Mouse (Mus musculus) bone marrow macrophage, adult 2 months (primary cell): ENCODE measurements around the gene Senp1. TPM values are rescaled to one million over a fixed set of nuclear protein-coding genes. Genes with fewer than 3 reads are reported as not detected.

Experiments
- H3K27ac ChIP-seq: 2 replicates; pipeline ENCODE4 v1.5.1; 2012; ENCODE audit warnings: low read depth, low read length; ENCODE audit not compliant: insufficient read depth
- H3K4me1 ChIP-seq: 2 replicates; pipeline ENCODE4 v1.6.1; 2012; ENCODE audit warnings: low read length; ENCODE audit not compliant: control insufficient read depth, insufficient read depth
- H3K4me3 ChIP-seq: 2 replicates; pipeline ENCODE4 v1.5.1; 2012; ENCODE audit warnings: mild to moderate bottlenecking, low read length, moderate library complexity; ENCODE audit not compliant: insufficient read depth
- CTCF ChIP-seq: IDR thresholded peaks from 2 replicates; pipeline ENCODE4 v1.5.1; 2012; ENCODE audit warnings: low read depth, mild to moderate bottlenecking, low read length, moderate library complexity
- POLR2A ChIP-seq: IDR thresholded peaks from 2 replicates; pipeline ENCODE4 v1.6.1; 2012; ENCODE audit warnings: mild to moderate bottlenecking, low read depth, low read length, borderline replicate concordance
- polyA plus RNA-seq: library from polyadenylated mRNA; stranded (reverse); fragments of >200 nt; gene quantifications from 2 replicates; pipeline ENCODE4 v1.2.4, GENCODE M21; 2012; ENCODE audit not compliant: missing spikeins, insufficient read depth, insufficient read length

Senp1 gene
- polyA plus RNA-seq = 16.7 and 18.7 TPM in 2 replicates

DNA sequence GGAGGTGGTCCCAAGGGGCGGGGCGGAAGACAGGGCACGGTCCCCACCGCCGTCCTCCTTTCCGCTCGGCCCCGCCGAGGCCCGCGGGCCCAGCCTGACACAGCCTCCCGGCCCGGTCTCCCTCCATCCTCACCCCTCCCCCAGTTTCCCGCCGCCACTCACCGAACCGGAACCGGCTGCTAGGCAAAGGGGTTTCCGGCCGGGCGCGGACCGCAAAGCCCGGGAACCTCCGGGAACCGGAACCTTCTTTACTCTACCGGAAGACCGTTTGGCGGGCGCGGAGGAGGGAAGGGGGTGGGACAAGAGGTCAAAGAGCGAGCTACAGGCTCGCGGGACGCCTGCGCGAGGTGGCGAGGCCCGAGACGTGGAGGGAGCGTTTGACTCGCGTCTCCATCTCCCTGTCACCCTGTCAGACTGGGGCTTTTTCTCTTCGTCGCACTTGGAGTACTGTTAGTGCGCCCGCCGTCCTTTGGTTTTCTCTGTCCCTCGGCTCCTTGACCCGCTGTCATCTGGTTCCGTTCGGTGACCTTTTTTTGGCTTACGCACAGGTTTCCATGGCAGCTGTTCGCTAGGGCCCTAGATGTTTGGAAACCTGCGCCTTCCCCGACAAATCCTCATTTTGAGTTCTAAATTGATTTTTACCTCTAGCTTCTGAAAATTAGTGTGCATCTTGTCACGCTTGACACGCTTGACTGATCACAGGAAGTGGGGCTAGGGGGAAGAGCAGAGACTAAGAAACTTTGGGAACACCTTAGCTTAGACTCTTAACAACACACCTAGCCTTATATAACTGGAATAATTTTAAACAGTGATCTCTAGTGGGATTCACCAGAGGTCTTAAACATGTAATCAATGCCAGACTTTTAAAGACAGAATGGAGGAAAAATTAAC, at the start of gene Senp1:
Gene Senp1 (minus strand): TSS at position 624 of the 891 bp plus-strand sequence.
- TF ChIP-seq CTCF (no peak), POLR2A (0 out of 2 replicates have a peak, but pooled peaks have one; percentile 27)
- Histone ChIP-seq H3K27ac (peak within 1 kb of the TSS; percentile 90), H3K4me1 (peaks cover 6% of the 10 kb centered on the region), H3K4me3 (peak within 1 kb of the TSS; percentile 86)

DNA sequence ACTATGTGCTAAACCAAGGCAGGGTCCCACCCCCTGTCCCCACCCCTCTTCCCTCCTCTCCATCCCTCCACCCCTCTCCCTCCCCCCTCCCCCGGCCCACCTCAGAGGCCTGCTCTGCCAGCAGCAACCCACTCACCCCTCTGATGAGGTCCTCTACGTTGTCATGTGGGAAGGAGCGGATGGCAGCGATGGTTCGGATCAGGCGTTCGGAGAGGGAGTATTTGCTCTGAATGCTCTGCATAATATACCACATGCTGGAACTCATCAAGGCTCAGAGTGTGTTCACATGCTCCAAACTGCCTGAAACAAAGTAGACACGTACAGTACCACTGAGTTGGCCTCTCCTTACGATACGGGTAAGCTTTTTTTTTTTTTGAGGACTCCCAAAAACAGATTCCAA, 49.0 kb upstream of the Senp1 start:
- peaks cover 19% of the 10 kb centered on the region for H3K4me1 ChIP-seq
- TF ChIP-seq POLR2A = no peak
- no peak for TF ChIP-seq CTCF
- H3K4me3 ChIP-seq = no peak overlapping the region
- H3K27ac ChIP-seq = no peak overlapping the region

- Histone ChIP-seq H3K4me3 (no peak overlapping the region), H3K27ac (no peak overlapping the region)
- no peak for TF ChIP-seq POLR2A
- TF ChIP-seq CTCF = no peak
Measured at GRCm38 (mm10) chr15:98140809-98141208, 47.3 kb upstream of the Senp1 start.

GRCm38 (mm10) chr15:98139763-98140162, 46.2 kb upstream of the Senp1 start:
- H3K4me3 ChIP-seq = no peak overlapping the region
- H3K27ac ChIP-seq = peak overlapping the region; percentile 71
- no peak for TF ChIP-seq POLR2A
- no peak for TF ChIP-seq CTCF
- H3K4me1 ChIP-seq = peaks cover 23% of the 10 kb centered on the region

More at GRCm38 (mm10) chr15:98140809-98141208, 47.3 kb upstream of the Senp1 start:
- H3K4me1 ChIP-seq = peaks cover 18% of the 10 kb centered on the region

DNA sequence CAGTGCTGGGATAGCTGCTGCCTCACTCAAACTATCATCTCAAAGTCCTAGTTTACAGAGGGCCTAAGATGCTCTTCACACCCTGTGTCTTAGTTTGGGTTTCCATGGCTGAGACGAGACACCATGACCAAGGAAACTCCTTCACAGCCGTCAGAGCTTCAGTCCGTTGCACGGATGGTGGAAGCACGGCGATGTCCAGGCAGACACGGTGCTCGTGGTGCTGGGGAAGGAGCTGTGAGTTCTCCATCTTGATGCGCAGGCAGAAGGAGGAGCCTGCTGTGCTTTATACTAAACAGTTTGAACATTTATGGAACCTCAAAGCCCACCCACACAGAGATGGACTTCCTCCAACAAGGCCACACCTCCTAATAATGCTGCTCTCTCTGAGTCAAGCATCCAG, 43.3 kb upstream of the Senp1 start:
- H3K4me1 ChIP-seq = peaks cover 27% of the 10 kb centered on the region
- no peak overlapping the region for H3K4me3 ChIP-seq
- TF ChIP-seq POLR2A (no peak), CTCF (no peak)
- H3K27ac ChIP-seq = no peak overlapping the region

DNA sequence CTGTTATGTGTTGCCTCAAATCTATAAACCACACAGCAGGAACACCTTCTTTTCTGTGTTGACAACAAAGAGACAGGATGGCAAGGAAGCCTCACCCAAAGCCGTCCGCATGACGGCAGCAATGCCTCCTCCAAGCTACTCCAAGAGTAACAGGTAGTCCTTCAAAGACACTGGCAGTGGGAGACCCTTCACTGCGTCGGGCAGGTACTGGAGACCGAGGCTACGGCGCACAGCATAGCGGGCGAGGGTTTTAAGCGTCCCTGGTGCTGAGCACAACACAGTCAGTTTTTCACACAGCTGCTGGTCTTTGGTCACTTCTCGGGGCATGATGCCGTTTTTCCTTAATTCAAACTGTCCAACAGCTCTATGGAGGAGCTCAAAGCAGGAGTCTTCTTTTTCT, 42.1 kb upstream of the Senp1 start:
- Histone ChIP-seq H3K27ac (no peak overlapping the region), H3K4me1 (peaks cover 27% of the 10 kb centered on the region), H3K4me3 (no peak overlapping the region)
- TF ChIP-seq POLR2A (no peak), CTCF (no peak)

- Histone ChIP-seq H3K27ac (no peak overlapping the region), H3K4me3 (no peak overlapping the region), H3K4me1 (peaks cover 20% of the 10 kb centered on the region)
- no peak for TF ChIP-seq CTCF
- TF ChIP-seq POLR2A = no peak
Measured at GRCm38 (mm10) chr15:98134666-98135065, 41.1 kb upstream of the Senp1 start.

DNA sequence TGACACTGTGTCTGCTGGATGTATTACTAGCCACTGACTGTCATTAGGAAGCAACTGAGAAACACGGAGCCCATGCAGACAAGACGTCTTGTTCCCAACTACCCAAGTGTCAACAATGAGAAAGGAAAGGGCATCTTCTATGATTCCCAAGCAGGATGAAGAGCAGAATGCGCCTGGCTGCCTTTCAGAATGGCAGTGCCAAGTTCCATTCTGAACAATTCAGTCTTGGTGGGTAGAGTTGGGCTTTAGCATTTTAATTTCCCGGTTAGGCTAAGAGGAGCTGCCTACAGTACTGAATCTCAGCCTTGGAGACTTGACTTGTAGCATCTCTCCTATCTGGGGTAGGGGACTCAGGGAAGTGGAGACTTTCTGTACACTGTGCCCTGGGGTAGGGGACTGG, 40.5 kb upstream of the Senp1 start:
- Histone ChIP-seq H3K27ac (no peak overlapping the region), H3K4me3 (no peak overlapping the region), H3K4me1 (peaks cover 15% of the 10 kb centered on the region)
- no peak for TF ChIP-seq POLR2A

- Histone ChIP-seq H3K4me3 (no peak overlapping the region), H3K4me1 (peaks cover 13% of the 10 kb centered on the region), H3K27ac (no peak overlapping the region)
- no peak for TF ChIP-seq CTCF
- no peak for TF ChIP-seq POLR2A
Measured at GRCm38 (mm10) chr15:98133471-98133870, 39.9 kb upstream of the Senp1 start.

DNA sequence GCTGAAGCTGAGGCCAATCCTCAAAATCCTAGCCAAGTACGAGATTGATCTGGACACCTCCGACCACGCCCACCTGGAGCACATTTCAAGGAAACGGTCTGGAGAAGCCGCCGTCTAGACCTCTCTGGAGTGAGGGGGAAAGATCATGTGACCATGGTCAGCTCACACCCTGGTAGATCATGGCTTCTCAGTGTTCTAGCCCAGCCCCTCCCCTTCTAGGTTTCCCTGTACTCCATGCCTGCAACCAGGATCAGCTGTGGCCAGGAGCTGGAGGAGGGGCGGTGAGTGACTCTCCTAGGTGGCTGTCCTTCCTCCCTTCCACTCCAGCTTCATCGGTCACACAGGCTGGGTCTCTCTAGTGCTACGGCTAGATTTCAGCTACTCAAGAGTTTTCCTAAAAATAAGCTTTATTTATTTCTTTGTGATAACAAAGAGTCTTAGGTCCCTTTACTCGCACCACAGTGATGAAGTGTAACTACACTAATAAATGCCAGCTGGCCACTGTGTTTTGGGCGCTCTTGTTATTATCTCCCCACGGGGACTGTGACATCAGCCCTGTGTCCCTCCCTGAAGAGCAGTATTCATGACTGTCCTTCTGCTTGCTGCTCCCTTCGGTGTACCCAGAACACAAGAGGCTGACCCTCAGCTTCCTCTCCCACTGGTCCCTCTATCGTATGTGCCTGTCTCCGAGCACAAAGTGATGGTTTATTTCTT, 38.6 kb upstream of the Senp1 start:
- Histone ChIP-seq H3K4me3 (no peak overlapping the region), H3K27ac (no peak overlapping the region), H3K4me1 (peaks cover 13% of the 10 kb centered on the region)
- no peak for TF ChIP-seq CTCF
- TF ChIP-seq POLR2A = no peak
